Mouse (Mus musculus) right cerebral cortex, postnatal 4 days (tissue): ENCODE data around the gene Zfp213.

Experiments used
- DNase-seq: peaks from one replicate; pipeline ENCODE4 v3.0.0-alpha.2; 2022

Gene Zfp213

DNA sequence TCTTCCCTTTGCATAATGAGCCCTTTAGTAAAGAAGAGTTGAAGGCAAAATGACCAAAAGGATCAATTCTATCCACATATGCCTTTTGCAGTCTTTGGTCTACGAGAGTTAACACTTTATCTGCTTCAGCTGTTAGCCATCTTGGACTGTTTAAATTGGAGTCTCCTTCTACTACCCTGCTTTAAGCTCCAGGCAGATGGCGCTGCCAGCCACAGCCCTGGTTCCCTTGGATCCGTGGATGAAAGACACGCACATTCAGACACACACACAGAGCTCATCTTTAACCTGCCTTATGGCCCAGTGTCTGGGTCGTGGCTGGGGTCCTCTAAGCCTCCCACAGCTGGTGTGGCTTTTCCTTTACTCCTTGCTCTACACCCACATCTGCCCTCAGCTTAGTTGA lies 7.0 kb upstream of the Zfp213 start:
- DNase-seq = no peak

DNA sequence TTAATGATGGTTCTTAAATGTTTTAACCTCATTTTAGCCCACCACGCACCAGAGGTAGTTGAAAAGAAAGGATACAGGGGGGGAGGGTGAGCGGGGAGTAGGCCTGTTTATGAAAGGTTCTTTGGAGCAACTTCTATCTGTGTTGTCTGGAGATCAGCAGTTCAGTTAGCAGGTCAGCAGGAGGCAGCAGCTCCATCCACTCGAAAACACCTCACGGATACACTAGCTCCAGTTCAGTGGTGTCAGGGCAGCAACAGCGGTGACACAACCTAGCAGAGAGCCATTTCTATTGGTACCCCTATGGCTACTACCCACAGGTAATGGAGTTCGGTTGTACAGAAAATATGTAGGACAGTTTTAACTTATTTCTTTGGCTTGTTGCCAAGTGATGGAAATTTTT lies 6.0 kb upstream of the Zfp213 start:
- DNase-seq = no peak

DNA sequence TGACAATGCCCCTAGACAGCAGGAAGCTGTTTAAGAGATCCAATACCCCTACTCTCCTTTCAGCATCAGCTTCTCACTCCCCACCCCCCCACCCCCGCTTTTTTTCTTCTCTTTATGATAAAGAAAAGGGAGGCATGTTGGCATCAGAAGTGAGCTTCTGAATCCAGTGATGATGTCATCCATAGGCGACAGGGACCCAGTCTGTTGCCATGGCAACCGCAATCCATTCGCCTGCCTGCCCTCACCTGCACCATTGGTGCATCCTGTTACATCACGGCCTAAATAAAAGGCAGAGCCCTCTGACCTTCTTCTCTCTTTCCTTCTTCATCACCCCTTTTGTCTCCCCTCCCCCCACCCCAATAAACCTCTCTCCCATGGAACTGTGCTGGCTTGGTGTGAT lies 4.3 kb upstream of the Zfp213 start:
- peak; percentile 35 for DNase-seq

DNA sequence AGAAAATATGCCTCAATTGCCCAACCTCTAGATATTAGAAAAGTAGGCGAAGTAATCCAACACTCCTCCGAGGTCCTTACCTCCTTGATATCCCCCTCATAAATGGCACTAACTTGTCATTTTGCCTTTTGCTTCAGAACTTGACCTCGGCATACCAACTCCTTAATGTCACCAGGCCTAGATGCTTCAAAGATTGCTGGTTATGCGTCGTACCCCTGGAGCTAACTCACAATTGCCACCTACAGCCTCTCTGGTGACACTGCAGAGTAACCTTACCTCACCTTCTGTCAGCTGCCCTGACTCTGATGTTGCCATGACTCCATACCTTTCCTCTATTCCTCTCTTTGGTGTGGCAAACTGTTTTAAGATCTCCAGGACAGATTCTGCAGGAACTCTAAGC lies 2.7 kb upstream of the Zfp213 start:
- no peak for DNase-seq

DNA sequence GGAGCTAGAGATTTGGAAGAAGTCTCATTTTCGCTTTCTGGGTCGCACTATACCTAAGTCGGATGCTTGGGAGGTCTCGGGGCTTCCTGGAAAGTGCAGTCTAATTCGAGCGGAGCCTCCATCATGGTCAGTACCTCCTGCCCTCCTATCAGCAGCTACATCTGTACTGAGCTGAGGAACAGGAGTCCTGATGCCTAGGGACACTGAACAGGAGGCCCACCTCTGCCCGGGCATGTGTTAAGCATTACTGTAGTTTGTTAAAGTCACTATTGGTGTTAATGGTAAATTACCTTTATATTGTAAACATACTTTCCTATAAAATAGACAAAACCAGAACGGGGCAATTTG lies 304 bp upstream of the Zfp213 start:
- no peak for DNase-seq

DNA sequence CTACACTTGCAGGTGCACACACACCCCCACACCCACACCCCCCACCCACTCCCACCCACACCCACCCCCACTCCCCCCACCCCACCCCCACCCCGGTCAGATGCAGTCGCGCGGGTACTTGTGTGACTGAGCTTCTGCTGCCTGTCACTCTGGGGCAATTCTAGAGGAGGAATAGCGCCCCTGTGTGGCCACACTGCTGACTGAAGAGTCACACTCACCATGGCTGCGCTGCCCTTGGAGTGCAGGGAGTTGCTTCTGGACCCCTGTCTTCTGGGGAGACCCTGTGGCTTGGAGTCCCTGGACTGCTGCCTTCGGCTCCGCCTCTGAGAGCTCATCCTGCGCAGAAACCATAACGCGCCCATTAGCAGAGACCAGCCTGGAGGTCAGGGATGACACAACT lies 4.3 kb downstream of the Zfp213 start:
- DNase-seq = peak; percentile 60

DNA sequence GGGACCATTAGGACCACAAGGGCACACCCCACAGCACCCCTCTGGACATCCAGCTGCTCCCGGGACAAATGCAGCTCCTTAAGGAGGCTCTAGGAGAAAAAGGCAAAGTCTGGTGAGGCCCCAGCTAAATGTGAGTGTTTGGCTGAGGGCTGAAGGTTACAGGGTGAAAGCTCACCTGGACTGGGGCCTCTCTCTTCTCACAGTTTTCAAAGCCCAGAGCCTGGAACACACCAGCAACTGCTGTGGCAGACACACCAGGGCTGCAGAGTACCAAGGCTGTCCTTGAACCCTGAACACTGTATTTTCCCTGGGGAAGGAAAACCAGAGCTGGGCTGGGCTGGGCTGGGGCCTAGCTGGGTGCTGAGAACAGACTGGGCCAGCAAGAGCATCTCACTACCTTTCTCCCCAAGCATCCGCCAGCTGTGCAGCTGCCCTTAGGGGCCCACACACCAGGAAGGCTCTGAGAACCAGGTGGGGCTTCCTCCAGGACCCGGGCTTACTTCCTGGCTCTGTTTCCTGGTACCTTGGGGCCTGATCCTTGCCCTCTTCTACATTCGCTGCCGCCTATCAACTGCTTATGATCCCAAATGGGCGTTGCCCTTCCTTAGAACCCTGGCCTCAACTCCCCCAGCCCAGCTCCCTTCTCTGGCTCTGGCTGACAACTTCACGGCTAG lies 8.7 kb downstream of the Zfp213 start:
- DNase-seq = no peak

DNA sequence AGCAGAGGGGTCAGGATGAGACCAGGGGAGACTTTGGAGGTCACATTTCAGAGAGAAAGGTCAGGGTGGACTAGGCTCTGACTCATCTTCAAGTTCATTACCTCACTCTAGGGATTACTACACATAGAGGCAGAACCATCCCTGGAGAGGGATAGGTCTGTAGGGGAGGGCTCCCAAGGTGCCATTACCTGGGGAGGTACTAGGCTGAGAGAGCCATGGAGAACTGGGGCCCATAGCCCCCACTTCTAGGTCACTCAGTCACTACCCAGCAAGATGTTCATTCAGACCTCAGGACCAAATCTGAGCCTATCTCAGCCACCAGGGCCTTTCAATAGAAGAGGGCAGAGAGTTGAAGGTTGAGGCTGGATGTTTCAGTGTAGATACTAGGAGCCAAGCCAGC lies 9.7 kb downstream of the Zfp213 start:
- no peak for DNase-seq

DNA sequence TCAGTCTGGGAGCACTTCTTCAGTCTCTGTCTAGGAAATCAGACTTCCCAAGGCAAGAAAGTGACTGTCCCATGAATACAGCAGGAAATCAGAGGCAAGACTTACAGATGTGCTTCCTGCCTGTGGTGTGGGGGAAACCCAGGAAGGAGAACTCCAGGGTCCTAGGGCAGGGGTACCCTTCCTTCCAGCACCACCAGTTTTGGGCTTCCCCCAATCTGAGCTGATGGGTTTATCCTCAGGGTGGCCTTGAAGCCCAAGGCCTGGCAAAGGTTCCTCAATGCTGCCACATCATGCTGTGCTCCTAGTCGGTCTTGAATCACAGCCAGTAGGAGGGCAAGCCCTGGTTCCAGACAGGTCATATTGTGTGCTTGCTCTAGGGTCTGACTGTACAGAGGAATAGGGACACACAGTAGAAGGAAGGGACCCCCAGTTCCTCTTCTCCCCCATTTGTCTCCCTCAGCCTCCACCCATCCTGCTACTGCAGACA lies 10.4 kb downstream of the Zfp213 start:
- DNase-seq = no peak

DNA sequence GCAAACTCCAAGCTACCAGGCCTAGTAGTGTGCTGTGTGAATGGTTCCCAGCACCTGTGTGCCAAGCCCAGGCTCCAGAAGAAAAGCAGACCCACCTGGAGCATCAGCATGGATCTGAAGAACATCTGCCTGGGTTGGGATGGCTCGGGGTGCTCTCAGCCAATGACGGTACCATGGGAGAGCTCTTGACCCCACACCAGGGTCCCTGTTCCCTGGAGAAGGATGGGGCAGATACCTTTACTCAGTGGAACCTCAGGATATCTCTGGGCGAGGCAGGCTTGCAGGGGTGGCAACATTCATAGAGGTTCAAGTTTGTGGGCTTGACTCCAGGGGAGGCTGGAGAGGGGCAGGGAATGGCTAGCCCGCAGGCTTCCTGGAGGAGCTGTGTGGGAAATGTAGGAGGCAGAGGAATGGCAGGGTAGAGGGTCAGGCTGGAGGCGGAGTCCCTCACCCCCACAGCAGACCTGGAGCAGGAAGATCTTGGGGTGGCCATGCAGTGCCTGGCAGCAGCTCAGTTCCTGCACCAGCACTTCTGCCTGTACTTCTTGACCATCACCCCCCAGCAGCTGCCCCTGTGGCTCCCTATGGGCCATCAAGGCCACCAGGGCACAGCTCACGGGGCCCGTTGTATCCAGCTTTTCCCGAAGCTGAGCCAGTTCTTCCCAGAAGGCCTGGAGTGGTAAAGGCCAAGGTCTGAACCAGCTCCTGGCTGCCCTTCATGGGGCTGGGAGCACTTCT lies 11.0 kb downstream of the Zfp213 start:
- DNase-seq = no peak

DNA sequence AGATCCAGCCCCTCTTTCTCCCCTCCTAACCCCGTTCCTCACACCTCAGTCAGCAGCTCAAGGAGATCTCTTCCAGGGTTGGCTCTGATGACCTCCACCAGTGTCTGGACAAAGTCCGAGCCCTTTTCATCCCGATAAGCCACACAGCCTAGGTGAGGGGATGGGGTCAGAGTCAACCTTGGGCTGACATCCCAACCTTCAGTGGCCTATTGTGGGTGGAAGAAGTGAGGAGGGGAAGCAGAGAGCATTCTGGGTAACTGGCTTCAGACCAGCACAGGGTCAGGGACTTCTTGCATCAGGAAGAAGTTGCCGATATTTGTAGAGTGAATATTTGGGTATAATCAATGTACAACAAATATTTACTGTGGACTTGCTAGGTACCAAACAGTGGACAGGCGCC lies 12.1 kb downstream of the Zfp213 start:
- no peak for DNase-seq

DNA sequence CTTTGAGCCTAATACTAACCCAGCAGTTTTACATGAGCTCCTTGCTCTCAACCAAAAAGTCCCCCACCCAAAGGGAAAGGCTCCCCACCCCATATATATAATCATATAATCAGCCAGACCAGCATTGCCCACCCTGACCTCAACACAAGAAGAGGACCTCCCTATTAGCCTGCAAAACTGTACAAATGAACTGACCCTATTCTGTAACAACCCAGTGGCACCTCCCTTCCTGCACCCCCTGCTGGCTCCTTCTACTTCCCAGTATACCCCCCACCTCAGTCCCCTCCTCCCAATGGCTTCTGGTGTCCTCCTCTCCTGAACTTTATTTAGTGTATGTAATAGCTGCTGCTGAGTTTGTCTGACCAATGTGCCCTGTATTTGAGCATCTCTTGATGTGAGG lies 12.6 kb downstream of the Zfp213 start:
- DNase-seq = no peak

DNA sequence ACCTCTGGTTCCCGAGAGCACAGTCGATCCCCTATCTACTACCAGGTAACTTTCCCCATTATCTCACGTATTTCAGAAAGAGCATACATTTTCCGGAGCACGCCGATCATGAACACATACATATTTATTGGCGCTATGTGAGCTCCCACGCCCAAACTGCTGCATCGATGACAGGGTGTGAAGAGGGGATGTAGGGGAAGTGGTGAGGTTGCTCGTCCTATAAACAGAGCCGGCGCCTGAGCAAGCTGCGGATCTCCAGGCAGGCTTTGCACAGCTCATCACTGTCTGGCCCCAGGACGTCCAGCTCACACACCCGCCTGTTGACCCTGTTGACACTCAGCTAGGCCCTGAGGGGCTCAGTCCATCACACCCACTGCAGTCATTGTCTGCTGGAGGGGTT lies 13.2 kb downstream of the Zfp213 start:
- DNase-seq = no peak

DNA sequence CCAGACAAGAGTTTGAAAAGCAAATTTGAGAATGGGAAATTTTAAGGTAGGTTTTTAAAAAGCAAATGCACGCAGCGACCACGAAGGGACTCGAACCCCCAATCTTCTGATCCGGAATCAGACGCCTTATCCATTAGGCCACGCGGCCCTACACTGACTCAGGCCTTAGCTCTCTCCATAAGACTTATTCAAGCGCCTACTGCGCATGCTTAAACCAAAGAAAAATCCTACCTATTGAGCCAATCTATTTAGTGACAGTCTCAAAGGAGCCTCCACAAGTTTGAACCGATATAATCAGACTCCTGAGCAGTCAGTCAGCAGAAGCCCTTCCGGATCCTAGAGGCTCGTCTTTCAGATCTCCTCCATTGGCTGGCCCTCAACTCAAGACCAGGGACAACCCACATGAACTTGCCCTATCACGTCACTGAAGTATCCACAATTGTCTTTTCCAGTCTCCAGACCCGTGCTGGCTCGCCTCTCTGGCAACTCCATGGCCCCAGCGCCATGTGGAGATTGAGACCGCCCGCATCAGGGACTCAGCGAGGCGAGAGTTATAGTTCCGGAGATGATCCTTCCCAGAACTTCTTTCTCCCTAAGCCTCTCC lies 13.7 kb downstream of the Zfp213 start:
- peak; percentile 95 for DNase-seq

DNA sequence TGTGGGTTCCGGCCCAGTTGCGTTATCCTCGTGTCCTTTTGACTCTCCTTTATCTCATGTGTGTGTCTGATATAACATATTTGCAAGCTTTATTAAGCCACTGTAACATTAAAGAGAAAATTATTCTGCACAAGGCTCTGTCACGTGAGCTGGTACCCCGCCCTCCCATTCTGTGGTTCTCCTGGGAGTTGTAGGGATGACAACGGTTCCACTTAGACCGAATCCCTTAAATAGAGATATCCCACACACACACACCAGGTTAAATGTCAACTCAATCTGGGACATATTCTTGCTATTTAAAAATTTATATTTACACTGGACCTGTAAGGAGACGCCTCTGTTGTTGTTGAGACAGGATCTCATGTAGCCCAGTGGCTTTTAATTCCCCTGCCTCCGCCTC lies 14.6 kb downstream of the Zfp213 start:
- DNase-seq = no peak

DNA sequence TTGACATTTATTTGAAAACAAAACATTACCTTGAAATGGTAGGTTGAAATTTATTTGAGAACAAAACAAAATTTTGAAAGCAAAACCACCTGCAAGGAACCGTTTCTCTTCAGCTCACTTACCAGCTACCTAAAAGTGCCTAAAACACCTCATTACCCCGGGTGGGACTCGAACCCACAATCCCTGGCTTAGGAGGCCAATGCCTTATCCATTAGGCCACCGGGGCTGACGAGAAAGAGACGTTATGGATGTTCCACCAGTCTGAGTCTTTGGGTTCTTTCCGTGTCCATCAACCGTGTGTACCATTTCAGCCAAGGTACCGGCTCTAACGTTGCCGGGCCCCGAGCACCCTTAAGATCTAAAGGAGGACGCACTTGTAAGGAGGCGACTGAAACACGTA lies 15.4 kb downstream of the Zfp213 start:
- DNase-seq = peak; percentile 81

DNA sequence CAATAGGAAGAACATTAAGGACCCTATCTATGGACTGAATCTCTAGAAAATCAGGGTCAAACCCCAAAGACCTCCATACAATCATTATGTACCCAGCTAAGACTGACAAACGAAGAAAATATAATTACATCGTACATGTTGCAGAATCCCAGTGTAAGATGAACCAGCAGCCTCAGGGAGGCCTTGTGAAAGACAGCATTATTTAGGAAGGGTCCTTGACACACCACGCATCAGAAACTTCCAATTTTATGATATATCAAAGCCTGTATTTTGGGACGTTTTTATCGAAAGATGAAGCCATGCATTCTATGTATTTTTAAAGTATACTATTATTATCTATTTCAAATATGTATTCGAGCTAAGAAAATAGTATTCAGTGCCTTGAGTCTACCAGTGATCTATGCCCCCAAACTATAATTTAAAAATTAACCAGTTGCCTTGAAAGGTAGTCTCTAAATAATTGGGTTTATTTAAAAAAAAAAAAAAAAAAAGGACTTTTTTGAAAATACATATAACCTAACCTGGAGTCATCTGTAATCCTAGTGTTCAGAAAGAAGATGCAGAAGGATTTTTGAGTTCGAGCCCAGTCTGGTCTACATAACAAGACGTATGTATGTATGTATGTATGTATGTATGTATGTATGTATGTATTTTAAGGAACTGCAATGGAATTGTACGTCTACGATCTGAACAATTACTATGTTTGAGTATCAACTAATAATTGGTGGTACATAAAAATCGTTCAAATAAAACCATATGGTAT lies 16.2 kb downstream of the Zfp213 start:
- DNase-seq = no peak

DNA sequence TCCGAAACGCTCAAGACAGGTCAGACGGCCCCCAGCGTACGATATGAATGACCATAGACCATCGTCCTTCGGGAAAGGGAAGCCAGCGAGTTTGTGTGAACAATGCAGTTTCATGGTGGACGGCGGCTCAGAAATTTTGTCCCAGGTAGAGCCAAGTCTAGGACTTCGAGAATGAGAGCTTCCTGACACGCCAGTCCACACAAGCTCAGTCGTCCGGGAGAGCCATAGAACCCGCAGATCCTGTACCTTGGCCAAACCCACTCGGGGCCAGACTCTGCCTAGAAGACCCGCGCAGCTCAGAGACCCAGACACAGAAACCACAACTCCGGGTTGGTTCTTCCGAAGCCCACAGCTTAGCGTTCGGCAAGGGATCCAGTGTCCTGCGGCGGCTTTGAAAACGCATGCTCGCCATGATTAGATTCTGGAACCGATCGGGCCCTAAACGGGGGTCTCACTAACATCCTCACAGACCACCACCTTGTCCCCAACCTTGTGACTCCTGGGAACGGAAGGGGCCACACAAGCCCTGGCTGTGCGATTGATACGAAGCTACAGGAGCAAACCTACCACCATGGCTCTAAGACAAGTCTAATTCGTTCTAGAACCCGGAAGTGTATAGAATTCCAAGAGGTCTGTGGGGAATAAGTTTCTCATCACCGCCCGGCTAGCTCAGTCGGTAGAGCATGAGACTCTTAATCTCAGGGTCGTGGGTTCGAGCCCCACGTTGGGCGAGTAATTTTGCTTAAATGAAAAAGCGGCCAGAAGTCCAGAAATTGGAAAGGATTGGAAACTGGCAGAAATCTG lies 17.1 kb downstream of the Zfp213 start:
- DNase-seq = peak; percentile 83

DNA sequence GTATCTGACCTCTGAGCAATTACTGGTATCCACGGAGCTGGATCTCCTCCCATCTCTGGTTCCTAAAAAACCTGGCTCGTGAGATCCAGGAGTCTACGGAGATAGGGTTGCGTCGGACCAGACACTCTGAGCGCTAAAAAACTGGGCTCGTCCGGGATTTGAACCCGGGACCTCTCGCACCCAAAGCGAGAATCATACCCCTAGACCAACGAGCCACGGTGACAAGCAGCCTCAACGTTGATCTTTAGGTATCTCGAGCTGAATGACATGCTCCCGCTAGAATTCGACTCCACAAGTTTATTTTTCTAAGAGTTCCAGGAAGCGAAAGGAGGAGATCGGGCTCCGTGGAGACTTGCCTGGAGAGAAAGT lies 17.7 kb downstream of the Zfp213 start:
- DNase-seq = peak; percentile 75

DNA sequence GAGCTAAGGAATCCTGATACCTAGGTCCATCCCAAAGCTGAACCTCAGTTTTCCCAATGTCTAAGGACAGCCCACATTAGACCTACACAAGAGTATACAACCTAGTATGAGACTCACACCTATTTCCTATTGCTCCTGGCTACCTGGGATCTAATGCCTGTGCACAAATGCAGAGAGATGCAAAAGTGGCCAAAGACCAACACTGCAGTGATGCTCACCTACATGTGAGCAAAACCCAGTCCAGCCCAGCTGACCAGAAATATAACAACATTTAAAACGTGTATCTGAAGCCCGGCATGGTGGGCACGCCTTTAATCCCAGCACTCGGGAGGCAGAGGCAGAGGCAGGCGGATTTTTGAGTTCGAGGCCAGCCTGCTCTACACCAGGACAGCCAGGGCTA lies 18.2 kb downstream of the Zfp213 start:
- DNase-seq = no peak

DNA sequence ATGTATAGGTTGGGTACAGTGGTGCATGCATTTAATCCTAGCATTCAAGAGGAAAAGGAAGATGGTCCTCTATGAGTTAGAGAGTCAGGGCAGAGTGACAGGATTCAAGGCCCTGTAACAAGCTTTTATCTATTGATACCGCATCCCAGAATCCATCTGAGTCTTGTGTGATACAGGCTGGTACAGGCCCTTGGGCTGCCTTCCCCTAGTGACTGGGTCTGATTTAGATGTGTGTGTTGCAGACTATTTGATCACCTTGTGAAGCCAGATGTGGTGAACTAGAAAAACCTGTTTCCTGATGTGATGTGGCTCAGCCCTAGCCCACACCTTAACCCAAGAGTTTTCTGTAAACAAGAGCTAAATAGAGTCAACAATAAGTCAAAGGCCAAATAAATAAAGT lies 19.3 kb downstream of the Zfp213 start:
- DNase-seq = no peak

DNA sequence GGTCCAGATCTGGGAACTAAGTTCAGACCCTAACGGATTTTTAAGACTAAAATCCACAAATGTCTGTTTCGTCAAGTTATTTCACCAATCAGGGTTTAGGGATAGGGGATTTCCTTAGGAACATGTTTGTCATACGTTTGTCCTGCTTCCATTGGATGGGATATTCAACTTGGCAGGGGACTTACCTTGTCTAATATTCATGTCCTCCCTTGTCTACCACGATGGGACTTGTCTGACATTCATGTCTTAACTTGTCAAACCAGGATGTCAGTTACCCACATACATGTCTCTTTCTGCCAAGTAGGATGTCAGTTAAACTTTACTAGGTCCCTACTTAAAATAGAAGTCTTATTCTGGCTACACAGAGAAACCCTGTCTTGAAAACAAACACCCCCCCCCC lies 20.1 kb downstream of the Zfp213 start:
- no peak for DNase-seq

DNA sequence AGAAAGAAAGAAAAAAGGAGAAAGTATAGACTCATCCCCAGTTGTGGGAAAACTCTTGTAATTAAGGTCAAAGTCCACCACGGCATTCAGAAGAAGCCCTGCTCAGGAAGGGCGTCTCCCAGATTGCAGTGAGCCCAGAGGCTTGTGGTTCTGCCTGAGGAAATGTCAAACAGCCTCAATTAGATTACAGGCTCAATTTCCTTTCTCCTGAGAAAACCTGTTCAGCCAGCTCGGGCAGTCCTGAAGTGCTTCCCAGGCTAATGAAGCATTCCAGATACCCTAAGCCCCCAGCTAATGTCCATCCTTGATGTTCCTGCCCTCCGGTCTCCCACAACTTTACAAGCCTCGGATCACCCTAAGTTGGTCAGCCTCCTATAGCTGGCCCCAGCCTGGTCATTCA lies 20.7 kb downstream of the Zfp213 start:
- DNase-seq = no peak
